Mouse (Mus musculus): Measurements from ENCODE around the gene Tlx1.
A peak's percentile ranks its signal among the peaks of the same experiment; 100 is the strongest.

Gene Tlx1

GRCm38 (mm10) chr19:45131966-45132628, 18.4 kb upstream of the Tlx1 start:
- Histone ChIP-seq H3K27me3 (ENCODE audit: insufficient read depth, low read length) (peaks cover 82% of the 10 kb centered on the region), H3K9me3 (ENCODE audit: low read length) (no peaks in the 10 kb centered on the region), H3K4me3 (replicated peaks; ENCODE audit: low read length) (no peak overlapping the region), H3K36me3 (ENCODE audit: insufficient read depth, low read length) (no peaks in the 10 kb centered on the region), H3K4me1 (replicated peaks; ENCODE audit: low read depth, low read length) (peaks cover 12% of the 10 kb centered on the region)
- TF ChIP-seq CTCF (conservative IDR thresholded peaks at IDR 0.05; ENCODE audit: low read length) (no peak), POU5F1 (IDR thresholded peaks at IDR 0.05; ENCODE audit: borderline replicate concordance, low read length) (no peak), NANOG (IDR thresholded peaks at IDR 0.05; ENCODE audit: borderline replicate concordance, low read length) (no peak)

- H3K4me3 ChIP-seq (replicated peaks; ENCODE audit: low read length), result peak overlapping the region; percentile 75; the same call in 1 of the 2 replicates
- H3K27me3 ChIP-seq (ENCODE audit: insufficient read depth, low read length), result peaks cover 92% of the 10 kb centered on the region
- no peak for TF ChIP-seq CTCF (conservative IDR thresholded peaks at IDR 0.05; ENCODE audit: low read length)
- no peak for TF ChIP-seq NANOG (IDR thresholded peaks at IDR 0.05; ENCODE audit: borderline replicate concordance, low read length)
- no peak for TF ChIP-seq POU5F1 (IDR thresholded peaks at IDR 0.05; ENCODE audit: borderline replicate concordance, low read length)
- peaks cover 72% of the 10 kb centered on the region for H3K4me1 ChIP-seq (replicated peaks; ENCODE audit: low read depth, low read length)
- H3K9me3 ChIP-seq (ENCODE audit: low read length), result no peaks in the 10 kb centered on the region
- H3K36me3 ChIP-seq (ENCODE audit: insufficient read depth, low read length), result no peaks in the 10 kb centered on the region
Measured at GRCm38 (mm10) chr19:45142531-45142930, 7.9 kb upstream of the Tlx1 start.

- H3K4me1 ChIP-seq (replicated peaks; ENCODE audit: low read depth, low read length), result peaks cover 71% of the 10 kb centered on the region
- peak overlapping the region; percentile 75 for H3K4me3 ChIP-seq (replicated peaks; ENCODE audit: low read length)
- TF ChIP-seq NANOG (IDR thresholded peaks at IDR 0.05; ENCODE audit: borderline replicate concordance, low read length), result no peak
- TF ChIP-seq CTCF (conservative IDR thresholded peaks at IDR 0.05; ENCODE audit: low read length), result no peak
- 0 out of 2 replicates have a peak, but pooled peaks have one; percentile 48 for TF ChIP-seq POU5F1 (IDR thresholded peaks at IDR 0.05; ENCODE audit: borderline replicate concordance, low read length)
- peaks cover 98% of the 10 kb centered on the region for H3K27me3 ChIP-seq (ENCODE audit: insufficient read depth, low read length)
- no peaks in the 10 kb centered on the region for H3K36me3 ChIP-seq (ENCODE audit: insufficient read depth, low read length)
- no peaks in the 10 kb centered on the region for H3K9me3 ChIP-seq (ENCODE audit: low read length)
Measured at GRCm38 (mm10) chr19:45143214-45143895, 7.1 kb upstream of the Tlx1 start.

GRCm38 (mm10) chr19:45147071-45147470, 3.4 kb upstream of the Tlx1 start:
- Histone ChIP-seq H3K4me3 (replicated peaks; ENCODE audit: low read length) (no peak overlapping the region), H3K36me3 (ENCODE audit: insufficient read depth, low read length) (no peaks in the 10 kb centered on the region), H3K9me3 (ENCODE audit: low read length) (no peaks in the 10 kb centered on the region), H3K27me3 (ENCODE audit: insufficient read depth, low read length) (peaks cover 96% of the 10 kb centered on the region), H3K4me1 (replicated peaks; ENCODE audit: low read depth, low read length) (peaks cover 60% of the 10 kb centered on the region)
- TF ChIP-seq CTCF (conservative IDR thresholded peaks at IDR 0.05; ENCODE audit: low read length) (no peak), POU5F1 (IDR thresholded peaks at IDR 0.05; ENCODE audit: borderline replicate concordance, low read length) (no peak), NANOG (IDR thresholded peaks at IDR 0.05; ENCODE audit: borderline replicate concordance, low read length) (no peak)

- Histone ChIP-seq H3K4me3 (replicated peaks; ENCODE audit: low read length) (peak overlapping the region; percentile 70), H3K27me3 (ENCODE audit: insufficient read depth, low read length) (peaks cover 96% of the 10 kb centered on the region), H3K9me3 (ENCODE audit: low read length) (no peaks in the 10 kb centered on the region), H3K36me3 (ENCODE audit: insufficient read depth, low read length) (no peaks in the 10 kb centered on the region), H3K4me1 (replicated peaks; ENCODE audit: low read depth, low read length) (peaks cover 56% of the 10 kb centered on the region)
- TF ChIP-seq NANOG (IDR thresholded peaks at IDR 0.05; ENCODE audit: borderline replicate concordance, low read length), result no peak
- no peak for TF ChIP-seq CTCF (conservative IDR thresholded peaks at IDR 0.05; ENCODE audit: low read length)
- TF ChIP-seq POU5F1 (IDR thresholded peaks at IDR 0.05; ENCODE audit: borderline replicate concordance, low read length), result no peak
Measured at GRCm38 (mm10) chr19:45151361-45152182, 1.1 kb downstream of the Tlx1 start.

GRCm38 (mm10) chr19:45152183-45152650, 1.7 kb downstream of the Tlx1 start:
- peaks cover 96% of the 10 kb centered on the region for H3K27me3 ChIP-seq (ENCODE audit: insufficient read depth, low read length)
- no peaks in the 10 kb centered on the region for H3K9me3 ChIP-seq (ENCODE audit: low read length)
- H3K36me3 ChIP-seq (ENCODE audit: insufficient read depth, low read length), result no peaks in the 10 kb centered on the region
- TF ChIP-seq POU5F1 (IDR thresholded peaks at IDR 0.05; ENCODE audit: borderline replicate concordance, low read length), result no peak
- TF ChIP-seq NANOG (IDR thresholded peaks at IDR 0.05; ENCODE audit: borderline replicate concordance, low read length), result no peak
- no peak for TF ChIP-seq CTCF (conservative IDR thresholded peaks at IDR 0.05; ENCODE audit: low read length)
- peaks cover 50% of the 10 kb centered on the region for H3K4me1 ChIP-seq (replicated peaks; ENCODE audit: low read depth, low read length)
- no peak overlapping the region for H3K4me3 ChIP-seq (replicated peaks; ENCODE audit: low read length)

- Histone ChIP-seq H3K4me1 (replicated peaks; ENCODE audit: low read depth, low read length) (peaks cover 46% of the 10 kb centered on the region), H3K27me3 (ENCODE audit: insufficient read depth, low read length) (peaks cover 95% of the 10 kb centered on the region), H3K4me3 (replicated peaks; ENCODE audit: low read length) (peak overlapping the region; percentile 32), H3K9me3 (ENCODE audit: low read length) (no peaks in the 10 kb centered on the region), H3K36me3 (ENCODE audit: insufficient read depth, low read length) (no peaks in the 10 kb centered on the region)
- no peak for TF ChIP-seq CTCF (conservative IDR thresholded peaks at IDR 0.05; ENCODE audit: low read length)
- TF ChIP-seq POU5F1 (IDR thresholded peaks at IDR 0.05; ENCODE audit: borderline replicate concordance, low read length), result no peak
- TF ChIP-seq NANOG (IDR thresholded peaks at IDR 0.05; ENCODE audit: borderline replicate concordance, low read length), result no peak
Measured at GRCm38 (mm10) chr19:45153311-45154058, 3.0 kb downstream of the Tlx1 start.
